In genomic region chr9:110726867-110727266, GRCm38 (mm10) we compare ENCODE assay signal across 9 mouse cellular contexts. TPM values are rescaled to one million over a fixed set of nuclear protein-coding genes. Genes with fewer than 3 reads are reported as not detected.
DNase-seq lines count a peak whose midpoint lies in the region; ATAC-seq and TF ChIP-seq lines count a peak whose summit lies in the region.
"Had no signal": no experiment of that assay in that cellular context is flagged by ENCODE, and none has a peak within 500 bp of the region (broad histone marks: within the 10 kb centered on the region; RNA-seq: fewer than 3 reads in every experiment).

No protein-coding gene starts in this region.

- H3K9me3 ChIP-seq in hindbrain, embryonic 13.5 days, result no peaks in the 10 kb centered on the region
- no peaks in the 10 kb centered on the region for H3K9me3 ChIP-seq in neural tube, embryonic 13.5 days
- H3K9me3 ChIP-seq: heart, embryonic 13.5 days had no signal

- H3K36me3 ChIP-seq in hindbrain, embryonic 13.5 days, result peaks cover 13% of the 10 kb centered on the region
- H3K36me3 ChIP-seq in neural tube, embryonic 13.5 days, result peaks cover 13% of the 10 kb centered on the region

- peak overlapping the region; percentile 37 for H3K4me3 ChIP-seq in layer of hippocampus, adult 2 months
- peak overlapping the region; percentile 27 for H3K4me3 ChIP-seq in hindbrain, embryonic 13.5 days
- H3K4me3 ChIP-seq in neural tube, embryonic 13.5 days, result peak overlapping the region; percentile 25
- H3K4me3 ChIP-seq: heart, embryonic 13.5 days had no signal

- 12% methylated on average over 32 of the region's 33 CpGs for WGBS in hindbrain, embryonic 13.5 days
- WGBS in neural tube, embryonic 13.5 days, result 19% methylated on average over 27 of the region's 33 CpGs

- peaks cover 31% of the 10 kb centered on the region for H3K4me1 ChIP-seq in hindbrain, embryonic 13.5 days (replicated peaks)
- peaks cover 28% of the 10 kb centered on the region for H3K4me1 ChIP-seq in neural tube, embryonic 13.5 days (replicated peaks)

- DNase-seq in layer of hippocampus, adult 2 months (ENCODE audit: low spot score in 2 of 2), result no peak
- DNase-seq in layer of hippocampus, adult 9-11 months, result no peak
- DNase-seq in MN1 (ENCODE audit: low spot score), result no peak
- DNase-seq in lung, postnatal 14 days, result no peak
- no peak for DNase-seq in adrenal gland, postnatal 14 days

- no peak overlapping the region for H3K27ac ChIP-seq in layer of hippocampus, adult 2 months
- H3K27ac ChIP-seq in hindbrain, embryonic 13.5 days, result no peak overlapping the region
- H3K27ac ChIP-seq in neural tube, embryonic 13.5 days (replicated peaks), result no peak overlapping the region
- H3K27ac ChIP-seq: heart, embryonic 13.5 days had no signal

- H3K9ac ChIP-seq in hindbrain, embryonic 13.5 days, result peak overlapping the region; percentile 63
- H3K9ac ChIP-seq in neural tube, embryonic 13.5 days, result peak overlapping the region; percentile 58
- H3K9ac ChIP-seq: heart, embryonic 13.5 days had no signal

- H3K4me2 ChIP-seq in hindbrain, embryonic 13.5 days, result peak overlapping the region; percentile 56
- H3K4me2 ChIP-seq in neural tube, embryonic 13.5 days, result peak overlapping the region; percentile 53
- H3K4me2 ChIP-seq: heart, embryonic 13.5 days had no signal

- TF ChIP-seq CTCF in layer of hippocampus, adult 2 months (conservative IDR thresholded peaks at IDR 0.05), result no peak

- peaks cover 44% of the 10 kb centered on the region for H3K27me3 ChIP-seq in hindbrain, embryonic 13.5 days
- H3K27me3 ChIP-seq in neural tube, embryonic 13.5 days, result peaks cover 39% of the 10 kb centered on the region

- 0 out of 2 replicates have a peak, but pooled peaks have one; percentile 23 for ATAC-seq in common myeloid progenitor, adult 5-6 weeks (replicated peaks; ENCODE audit: low read depth, poor library complexity, severe bottlenecking)
- ATAC-seq in hindbrain, embryonic 13.5 days (ENCODE audit: low FRiP score), result no peak
- no peak for ATAC-seq in neural tube, embryonic 13.5 days (ENCODE audit: low read depth)

RNA-seq across cellular contexts. Expression of gene Myl3, which starts 14.8 kb away (rescaled TPM):
- total RNA-seq in layer of hippocampus, adult 2 months (2021), result not detected
- not detected in 2 replicates for total RNA-seq in common myeloid progenitor, adult 5-6 weeks (2017)
- polyA plus RNA-seq in hindbrain, embryonic 13.5 days (2015; fragmentation: Nextera tagmentation; extraction: Ambion mirVana), result 1.4 and 3.8 TPM in 2 replicates
- 1.2 and 3.8 TPM in 2 replicates for polyA plus RNA-seq in neural tube, embryonic 13.5 days (2015; fragmentation: Nextera tagmentation; extraction: Ambion mirVana)
- total RNA-seq in adrenal gland, postnatal 14 days (2021), result 0.37 TPM in 1 of 2 replicates, not detected in the other

RNA-seq across cellular contexts. Expression of gene Pth1r, which starts 20.1 kb away (rescaled TPM):
- total RNA-seq in layer of hippocampus, adult 2 months (2021), result 1 to 10 TPM; 4.4 to 5.0 TPM
- 0.23 TPM in 1 of 2 replicates, not detected in the other for total RNA-seq in common myeloid progenitor, adult 5-6 weeks (2017)
- polyA plus RNA-seq in hindbrain, embryonic 13.5 days (2015; fragmentation: Nextera tagmentation; extraction: Ambion mirVana), result 13.7 and 13.8 TPM in 2 replicates
- 17.6 and 20.2 TPM in 2 replicates for polyA plus RNA-seq in neural tube, embryonic 13.5 days (2015; fragmentation: Nextera tagmentation; extraction: Ambion mirVana)
- total RNA-seq in adrenal gland, postnatal 14 days (2021), result 6.9 and 9.0 TPM in 2 replicates
